Mouse (Mus musculus) adipocyte (in vitro differentiated cells): ENCODE results near the gene Tradd.

ENCODE experiments used
- DNase-seq: peaks from one replicate; pipeline ENCODE4 v3.0.0-alpha.2; 2016; ENCODE audit warnings: low spot score

Gene Tradd

DNA sequence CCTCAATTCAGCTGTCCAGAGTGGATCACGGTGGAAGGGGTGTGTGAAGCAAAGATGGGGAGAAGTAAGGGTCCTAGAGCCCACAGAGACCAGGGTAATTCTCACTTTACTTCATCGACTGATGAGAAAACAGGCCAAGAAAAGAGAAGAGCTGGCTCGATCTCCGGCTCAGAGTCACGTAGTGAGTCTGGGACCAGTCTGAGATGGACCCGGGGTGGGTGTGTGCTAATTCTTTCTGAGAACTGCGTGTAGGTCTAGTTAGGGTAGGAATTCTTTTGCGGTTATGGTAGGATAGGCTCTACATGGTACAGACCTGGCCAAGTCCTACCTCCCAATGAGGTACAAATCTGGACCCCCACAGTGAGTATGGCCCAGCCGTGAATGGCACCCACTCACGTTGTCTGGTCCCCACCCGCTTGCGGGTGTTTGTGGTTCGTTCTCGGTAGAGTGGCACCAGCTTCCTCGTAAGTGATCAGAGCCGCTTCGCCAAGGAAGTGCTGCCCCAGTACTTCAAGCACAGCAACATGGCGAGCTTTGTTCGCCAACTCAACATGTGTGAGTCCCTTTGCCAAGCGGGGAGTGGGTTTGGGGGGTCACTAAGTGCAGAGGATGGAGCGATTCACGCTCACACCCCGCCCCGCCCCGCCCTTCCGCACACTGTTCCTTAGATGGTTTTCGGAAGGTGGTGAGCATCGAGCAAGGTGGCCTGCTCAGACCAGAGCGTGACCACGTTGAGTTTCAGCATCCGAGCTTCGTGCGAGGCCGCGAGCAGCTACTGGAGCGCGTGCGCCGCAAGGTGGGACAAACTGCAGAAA lies 5.9 kb upstream of the Tradd start:
- DNase-seq: no peak

DNA sequence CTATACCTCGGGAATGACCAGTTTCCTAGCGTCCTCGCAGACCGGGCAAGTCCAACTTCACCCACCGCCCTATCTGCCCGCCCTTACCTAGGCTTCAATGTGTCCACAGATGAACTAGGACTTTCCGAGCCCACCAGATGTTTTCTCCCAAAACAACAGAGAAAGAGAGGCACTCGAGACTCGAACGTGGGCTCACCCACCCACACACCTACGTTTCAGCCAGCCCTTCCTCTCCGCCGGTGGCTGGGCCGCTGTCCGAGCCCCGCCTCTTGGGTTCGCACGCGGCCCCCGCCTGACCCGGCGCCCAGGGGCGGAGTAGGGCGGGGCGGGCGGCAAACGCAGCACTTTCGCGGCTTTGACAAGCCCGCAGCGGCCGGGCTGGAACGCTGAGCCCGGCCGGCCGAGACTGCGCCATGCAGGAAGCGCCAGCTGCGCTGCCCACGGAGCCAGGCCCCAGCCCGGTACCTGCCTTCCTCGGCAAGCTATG lies 5.1 kb upstream of the Tradd start, which contains the start of gene Hsf4:
Gene Hsf4 (plus strand): TSS at position 341 of the 487 bp plus-strand sequence.
- no peak for DNase-seq

DNA sequence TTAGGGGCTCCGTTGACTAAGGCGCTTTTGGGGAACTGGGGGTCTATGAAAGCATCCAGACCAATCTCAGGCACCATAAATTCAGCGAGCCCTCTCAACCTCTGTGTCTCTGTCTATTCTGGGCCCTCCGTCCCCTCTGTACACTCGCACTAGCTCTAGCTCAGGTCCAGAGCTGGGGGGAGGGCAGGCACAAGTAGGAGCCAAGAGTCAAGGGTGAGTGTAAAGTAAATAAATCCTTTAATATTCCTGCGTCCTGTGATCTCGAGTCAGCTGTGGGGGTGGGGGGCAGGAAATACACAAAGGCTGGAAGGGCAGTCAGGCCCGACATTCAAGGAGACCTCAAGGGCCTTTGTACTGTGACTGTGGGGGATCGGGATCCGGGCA lies 4.7 kb upstream of the Tradd start:
- no peak for DNase-seq

DNA sequence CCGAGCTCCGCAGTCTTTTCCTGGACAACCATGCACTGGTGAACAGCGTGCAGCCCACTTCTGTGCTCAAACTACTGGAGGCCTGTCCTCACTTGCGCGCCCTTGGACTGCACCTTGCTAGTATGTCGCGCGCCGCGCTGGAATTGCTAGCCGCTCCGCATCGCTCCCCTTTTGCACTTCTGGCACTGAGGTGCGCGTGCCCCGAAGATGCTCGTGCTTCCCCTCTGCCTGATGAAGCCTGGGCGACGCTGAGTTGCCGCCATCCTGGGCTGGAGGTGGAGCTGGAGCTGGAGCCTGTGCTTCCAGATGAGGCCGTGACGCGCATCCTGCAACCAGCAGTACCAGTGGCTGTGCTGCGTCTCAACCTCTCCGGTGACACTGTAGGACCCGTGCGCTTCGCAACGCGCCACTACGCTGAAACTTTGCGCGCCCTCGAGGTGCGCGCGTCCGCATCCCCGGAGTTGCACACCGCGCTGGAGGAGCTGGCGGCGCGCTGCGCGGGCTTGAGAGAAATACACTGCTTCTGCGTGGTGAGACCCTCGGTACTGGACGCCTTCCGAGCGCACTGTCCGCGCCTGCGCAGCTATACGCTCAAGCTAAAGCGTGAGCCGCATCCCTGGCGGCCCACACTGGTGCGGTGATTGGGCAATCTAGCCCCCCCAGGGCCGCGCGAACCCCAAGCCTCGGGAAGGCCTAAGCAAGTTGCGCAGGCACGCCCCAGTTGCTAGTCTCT lies 4.1 kb upstream of the Tradd start:
- DNase-seq: no peak

DNA sequence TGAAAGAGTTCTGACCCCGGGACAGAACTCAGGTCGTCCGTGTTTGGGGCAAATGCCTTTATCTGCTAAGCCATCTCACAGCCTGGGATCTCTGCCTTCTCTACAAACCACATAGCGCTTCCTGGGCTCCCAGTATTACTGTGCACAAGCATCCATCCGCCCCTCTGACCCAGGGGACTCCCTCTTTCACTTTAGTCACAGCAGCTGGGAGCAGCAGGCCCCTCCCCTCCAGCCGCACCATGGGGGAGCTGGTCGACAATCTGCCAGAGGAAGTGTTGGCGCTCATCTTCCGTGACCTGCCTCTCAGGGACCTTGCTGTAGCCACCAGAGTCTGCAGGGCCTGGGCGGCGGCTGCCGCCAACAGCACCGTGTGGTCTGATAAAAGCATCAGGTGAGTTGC lies 2.4 kb upstream of the Tradd start:
- no peak for DNase-seq

DNA sequence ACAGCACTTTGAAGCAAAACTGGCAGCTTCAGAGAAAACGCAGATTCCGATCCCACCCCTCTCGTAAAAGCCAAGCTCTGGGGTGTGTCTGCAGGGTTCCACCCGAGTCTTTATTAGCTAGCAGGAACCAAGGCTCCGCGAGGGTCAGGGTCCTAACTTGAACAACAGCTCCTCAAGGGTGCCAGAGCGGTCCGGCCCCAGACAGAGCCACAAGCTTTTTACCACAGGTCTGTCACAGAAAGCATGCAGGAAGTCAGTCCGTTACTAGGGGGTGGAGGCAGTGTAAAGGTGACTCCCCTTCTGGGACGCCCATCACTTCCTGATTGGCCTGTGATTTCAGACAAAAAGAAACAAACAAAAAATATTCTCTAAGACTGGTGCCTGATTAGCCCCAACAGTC lies 719 bp upstream of the Tradd start:
- peak; percentile 42 for DNase-seq

DNA sequence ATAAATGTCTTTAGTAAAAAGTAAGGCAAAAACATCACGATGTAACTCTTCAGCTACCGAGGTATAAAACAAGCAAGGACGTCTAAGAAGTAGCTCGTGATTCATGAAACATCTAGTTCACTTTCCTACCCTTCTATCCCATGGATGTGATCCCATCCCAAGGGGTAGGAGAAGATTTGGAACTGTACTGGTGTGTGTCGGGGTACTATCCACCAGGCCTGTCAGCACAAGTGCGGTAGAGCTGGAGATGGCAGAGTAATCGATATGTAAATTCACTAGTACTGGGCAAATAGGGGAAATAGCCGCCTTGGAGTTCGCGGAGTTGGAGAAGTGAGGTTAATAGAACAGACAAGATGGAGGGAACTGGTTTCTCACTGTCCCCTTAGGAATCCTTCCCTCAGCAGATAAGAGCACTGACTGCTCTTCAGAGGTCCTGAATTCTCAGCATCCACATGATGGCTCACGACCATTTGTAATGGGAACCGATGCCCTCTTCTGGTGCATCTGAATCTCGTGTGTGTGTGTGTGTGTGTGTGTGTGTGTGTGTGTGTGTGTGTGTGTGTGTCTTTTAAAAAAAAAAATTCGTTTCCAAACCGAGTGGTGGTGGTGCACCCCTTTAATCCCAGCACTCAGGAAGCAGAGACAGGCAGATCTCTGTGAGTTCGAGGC lies 1.0 kb downstream of the Tradd start:
- DNase-seq: peak; percentile 39

DNA sequence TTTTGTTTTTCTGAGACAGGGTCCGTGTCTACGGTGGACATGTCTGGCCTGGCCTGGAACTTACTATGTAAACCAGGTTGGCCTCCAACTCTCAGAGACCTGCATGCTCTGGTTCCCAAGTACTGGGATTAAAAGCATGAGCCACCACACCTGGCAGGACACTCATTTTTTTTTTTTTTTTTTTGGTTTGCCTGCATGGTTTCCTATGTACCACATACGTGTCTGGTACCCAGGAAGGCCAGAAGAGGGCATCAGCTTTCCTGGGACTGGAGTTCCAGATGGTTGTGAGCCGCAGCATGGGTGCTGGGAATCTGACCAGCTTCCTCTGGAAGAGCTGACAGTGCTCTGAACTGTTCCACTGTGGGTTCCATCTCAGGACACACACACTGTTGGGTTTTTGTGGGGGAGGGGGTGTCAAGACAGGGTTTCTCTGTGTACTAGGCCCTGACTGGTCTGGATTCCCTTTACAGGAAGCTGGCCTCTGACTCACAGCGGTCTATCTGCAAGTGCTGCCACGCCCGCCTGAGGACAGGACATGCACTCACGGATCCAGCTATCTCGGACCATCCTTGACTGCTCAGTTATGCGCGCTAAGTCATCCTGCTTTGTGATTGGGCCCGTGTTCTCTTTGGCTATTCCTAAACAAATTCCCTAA lies 3.0 kb downstream of the Tradd start:
- no peak for DNase-seq

DNA sequence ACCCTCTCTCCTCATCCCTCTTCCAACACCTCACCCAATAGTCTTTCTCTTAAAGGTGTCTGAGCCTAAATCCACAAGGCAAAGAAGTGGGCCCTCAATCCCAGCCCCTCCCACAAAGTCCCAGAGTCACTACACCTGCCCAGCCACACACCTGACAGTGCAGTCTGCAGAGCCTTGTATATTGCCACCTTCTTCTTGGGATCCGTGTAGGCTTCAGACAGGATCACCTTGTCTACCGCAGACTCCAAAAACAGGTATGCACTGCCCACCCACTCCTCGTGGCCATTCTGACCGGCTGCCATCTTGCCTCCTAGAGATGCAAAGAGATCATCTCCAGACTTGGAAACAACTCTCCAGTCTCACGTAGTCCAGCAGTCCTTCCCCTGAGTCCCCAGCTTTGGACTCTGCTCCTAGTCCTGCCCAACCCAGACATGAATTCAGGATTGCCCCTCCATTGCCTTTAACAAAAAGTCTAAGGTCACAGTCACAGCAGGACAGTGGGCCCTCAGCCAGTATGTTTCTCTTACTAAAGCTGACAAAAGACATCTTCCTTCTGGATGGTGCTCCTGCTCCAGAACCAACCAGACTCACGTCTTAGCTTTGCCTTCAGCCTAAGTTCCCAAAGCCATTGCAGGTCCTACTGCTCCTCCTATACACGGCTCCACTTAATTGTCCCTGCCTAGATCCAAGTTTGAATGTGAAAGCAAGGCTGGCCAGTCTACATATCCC lies 3.9 kb downstream of the Tradd start:
- no peak for DNase-seq

DNA sequence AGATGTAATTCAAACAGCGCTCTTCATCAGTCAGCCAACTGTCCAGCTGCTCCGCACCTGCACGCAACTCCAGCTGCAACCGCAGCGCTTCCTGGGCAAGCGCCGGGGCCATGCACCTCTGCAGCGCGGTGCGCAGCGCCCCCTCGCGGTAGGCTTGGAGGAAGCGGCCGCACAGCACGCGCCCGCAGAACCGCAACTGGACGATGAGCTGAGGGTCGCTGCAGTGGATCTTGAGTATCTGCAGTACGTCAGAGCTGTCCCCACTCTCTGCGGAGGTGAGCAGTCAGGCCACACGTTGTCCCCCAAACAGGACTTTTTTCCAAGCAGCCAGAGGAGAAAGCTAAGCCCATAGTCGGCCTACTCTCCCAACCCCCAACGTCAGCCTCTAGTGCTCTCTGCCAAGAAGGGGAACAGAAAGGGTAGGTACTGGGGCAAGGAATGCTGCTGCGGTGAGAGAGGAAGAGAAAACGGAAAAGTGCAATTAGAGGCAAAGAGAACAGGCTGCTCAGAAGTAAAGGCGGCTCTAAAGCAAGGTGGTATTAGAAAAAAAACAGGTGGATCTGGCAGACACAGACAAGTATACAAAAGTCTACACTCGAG lies 4.6 kb downstream of the Tradd start:
- no peak for DNase-seq

DNA sequence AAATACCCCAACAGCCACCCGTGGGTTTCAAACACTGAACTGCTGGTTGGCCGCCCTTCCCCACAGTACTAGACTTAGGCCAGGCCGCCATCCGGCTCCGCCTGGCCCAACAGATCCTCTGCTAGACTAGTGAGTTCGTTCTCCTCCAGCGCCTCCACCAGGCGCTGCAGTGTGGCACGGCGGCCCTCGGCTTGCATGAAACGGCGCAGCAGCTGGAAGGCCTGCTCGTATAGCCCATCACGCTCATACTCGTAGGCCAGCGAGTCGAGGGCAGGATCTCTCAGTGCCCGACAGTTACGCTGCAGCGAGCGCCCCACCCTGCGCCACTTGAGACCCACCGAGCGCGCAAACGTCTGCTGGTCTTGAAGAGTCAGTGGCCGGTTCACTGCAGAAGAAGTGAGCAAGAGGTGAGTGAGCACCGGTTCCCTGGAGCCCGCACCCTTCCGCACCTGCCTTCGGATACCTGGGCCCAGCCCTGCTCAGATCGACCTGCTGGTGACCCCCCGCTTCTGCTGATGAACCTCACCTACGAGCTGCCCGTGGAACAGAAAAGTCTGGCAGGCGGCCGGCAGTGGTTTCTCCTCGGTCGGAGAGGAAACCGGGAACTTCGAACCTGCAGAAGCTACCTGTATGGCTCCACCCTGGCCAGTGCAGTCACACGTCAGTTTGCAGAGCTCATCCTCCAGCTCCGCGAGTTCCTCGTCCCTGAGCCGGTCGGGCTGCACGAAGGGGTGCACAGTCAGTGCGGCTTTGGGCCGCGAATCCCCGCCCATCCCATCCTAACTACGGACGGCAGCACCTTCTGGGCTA lies 5.3 kb downstream of the Tradd start:
- no peak for DNase-seq

DNA sequence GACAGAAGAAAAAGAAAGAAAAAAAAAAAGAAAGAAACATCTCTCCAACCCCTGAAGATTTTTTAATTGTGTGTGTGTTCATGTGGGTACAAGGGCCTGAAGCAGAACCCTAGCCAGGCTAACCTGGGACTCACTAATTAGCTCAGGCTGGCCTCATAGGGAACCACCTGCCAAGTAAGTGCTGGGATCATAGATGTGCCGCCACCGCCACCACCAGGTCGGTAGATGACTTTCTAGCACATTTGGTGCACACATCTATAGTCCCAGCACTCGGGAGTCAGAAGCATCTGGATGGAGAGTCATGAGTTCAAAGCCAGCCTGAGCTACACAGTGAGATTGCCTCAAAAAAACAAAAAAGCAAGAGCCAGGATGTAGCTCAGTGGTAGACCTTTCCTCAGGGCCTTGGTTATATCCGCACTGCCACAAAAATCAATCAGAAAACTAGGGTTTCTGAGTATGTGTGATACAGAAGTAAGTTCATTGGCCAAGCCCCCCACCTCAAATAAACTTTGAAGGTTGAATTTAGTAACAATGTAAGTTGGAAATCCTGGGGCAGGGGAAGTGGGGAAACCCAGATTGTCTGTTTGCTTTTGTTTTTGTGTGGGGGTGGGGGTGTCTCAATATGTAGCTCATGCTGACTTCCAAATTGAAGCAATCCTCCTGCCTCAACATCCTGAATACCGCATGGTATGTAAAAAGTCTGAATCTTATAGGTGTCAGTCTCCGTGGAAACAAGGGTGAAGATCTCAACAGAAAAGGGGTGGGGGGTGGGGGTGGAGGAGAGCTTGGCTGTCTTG lies 6.9 kb downstream of the Tradd start:
- no peak for DNase-seq

DNA sequence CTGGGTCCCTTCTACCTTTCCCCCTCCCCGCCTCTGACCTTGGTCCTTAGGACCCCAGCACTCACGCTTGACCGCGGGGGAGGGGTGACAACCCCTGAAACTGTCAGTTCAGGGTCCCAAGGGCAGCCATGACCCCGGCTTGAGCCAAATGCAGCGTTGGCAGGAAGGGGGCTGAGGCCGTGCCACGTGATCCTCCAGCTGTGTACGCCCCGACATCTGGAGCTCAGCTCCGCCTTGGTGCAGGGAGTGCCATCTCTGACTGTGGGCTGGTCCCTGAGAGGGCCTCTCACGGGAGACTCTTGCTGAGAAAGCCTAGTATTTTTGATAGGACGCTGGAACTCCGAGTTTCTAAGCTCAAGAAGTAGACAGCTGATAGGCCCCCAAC lies 9.5 kb downstream of the Tradd start, which contains the start of gene B3gnt9:
Gene B3gnt9 (minus strand): TSS at position 188 of the 385 bp plus-strand sequence.
- DNase-seq: peak; percentile 93

DNA sequence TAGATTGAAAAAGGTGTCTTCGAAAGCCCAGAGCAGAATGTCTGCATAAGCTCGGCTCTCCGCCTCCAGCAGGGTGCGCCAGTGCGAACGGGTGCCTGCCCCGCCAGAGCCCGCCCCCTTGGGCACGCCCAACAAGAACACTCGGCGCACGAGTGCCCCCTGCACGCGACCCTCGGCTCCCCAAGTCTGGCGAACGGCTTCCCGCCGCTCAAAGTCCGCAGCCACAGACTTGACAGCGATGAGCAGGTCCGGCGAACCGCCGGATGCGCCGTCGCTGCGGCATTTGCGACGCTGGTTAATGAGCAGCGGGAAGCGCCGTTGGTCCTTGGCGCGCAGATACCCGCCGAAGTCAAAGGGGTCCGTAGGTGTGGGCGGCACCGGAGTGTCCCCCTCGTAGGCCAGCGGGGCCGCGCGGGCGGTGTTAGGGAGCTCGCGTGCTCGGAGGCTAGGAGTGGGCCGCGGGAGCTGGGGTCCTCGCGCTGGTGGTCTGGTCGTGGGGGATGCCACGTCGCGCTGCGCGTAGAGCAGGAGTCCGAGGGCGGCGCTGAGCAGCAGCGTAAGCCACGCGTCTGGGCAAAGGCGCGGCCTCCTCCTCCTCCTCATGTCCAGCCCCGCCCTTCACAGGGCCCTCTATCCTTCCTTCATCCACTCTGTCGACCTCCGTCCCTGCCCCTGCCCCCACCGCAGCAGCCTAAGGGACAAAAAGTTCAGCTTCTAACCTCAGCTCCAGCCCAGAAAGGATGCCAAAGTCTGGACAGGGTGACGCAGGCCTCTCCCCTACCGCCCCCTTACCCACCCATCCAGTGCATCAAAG lies 10.1 kb downstream of the Tradd start:
- peak; percentile 91 for DNase-seq

DNA sequence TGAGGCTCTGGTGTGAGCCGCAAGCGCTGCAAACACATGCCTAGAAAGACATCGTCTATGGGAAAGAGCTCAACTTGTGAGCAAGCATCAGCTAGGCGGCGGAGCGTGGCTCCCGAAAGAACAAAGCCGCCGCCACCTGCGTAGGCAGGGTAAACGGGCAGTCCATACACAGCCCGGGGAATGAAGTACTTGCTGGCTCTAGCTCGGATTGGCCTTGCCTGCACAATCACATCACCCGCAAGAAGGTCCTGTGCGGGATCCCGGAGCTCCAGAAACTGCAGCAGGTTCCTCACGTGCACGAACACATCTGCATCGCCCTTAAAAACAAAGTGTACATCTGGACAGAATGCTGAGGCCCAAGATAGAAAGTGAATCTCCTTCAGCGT lies 10.7 kb downstream of the Tradd start:
- no peak for DNase-seq

DNA sequence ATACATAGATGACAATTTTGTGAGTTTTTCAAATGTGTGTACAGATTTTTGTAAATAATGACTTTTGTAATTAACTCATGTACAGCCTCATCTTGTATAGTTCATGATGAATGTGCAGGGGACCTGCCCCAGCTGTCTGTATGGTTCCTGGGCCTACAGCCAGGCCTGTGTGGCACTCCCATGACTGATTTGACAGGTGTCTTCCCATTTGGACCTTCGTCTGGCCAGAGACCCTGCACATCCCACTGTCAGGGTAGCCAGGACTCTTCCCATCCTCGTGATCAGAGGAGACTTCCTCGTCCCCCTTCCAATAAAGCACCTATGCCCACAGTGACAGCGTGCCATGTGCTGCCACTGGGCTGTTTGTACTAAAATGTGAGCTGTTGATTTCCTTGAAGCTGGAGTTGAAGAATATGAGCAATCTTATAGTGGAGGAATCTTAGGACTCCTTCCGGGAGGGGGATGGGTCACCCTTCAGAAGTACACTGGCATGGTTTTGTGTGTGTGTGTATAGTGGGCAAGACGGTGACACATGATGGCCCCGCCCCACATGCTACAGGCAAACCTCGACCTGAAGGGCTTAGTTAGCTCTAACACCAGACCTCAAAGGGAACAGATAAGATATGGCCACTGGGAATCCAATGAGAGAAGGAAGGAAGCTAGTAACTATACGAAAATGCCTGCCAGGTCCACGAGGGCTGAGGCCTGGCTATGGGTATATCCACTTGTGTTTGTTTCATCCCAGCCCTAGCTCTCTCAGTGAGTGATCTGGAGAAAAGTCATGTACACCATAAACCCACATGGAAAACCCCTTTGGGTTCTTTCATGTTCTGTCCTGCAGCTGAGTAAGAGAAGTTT lies 11.5 kb downstream of the Tradd start:
- DNase-seq: no peak

DNA sequence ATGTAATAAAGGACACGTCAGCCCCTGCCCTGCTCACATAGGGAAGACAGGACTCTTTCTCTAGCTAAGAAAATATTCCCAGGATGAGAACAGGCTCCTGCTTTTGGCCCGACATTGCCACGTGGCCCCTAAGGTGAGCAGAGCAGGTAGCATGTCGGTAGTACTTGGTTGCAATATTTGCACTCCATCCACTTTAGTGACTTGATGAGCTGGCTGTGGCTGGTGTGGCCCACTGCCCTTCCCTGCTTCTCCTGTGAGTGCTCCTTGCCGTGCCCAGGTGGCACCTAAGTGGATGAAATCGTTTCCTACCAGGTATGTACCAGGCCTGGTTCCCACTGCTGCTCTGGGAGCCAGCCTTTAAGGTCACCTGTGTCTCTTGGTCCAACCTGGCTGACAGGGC lies 12.5 kb downstream of the Tradd start:
- DNase-seq: no peak

DNA sequence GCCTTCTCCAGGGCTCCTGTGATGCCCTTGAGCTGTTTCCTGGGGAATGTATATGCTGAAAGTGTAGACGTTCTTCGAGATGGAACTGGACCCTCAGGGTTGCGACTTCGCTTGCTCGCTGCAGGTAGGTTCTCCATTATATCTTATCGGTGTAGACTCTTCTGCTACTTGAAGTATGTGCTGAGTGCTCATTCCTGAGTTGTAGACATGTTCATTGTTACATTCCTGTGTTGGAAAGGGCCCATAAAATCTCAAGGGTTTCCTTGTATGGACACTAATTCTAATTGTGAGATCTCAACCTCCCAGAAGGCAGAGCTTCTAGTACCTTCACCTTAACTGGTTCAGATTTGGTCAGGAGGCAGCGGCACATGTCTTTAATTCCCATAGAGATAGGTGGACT lies 23.4 kb downstream of the Tradd start:
- no peak for DNase-seq
